Mouse (Mus musculus): Measurements from ENCODE around the gene Oosp1. TPM values are rescaled to one million over a fixed set of nuclear protein-coding genes. Genes with fewer than 3 reads are reported as not detected.

Gene Oosp1
- polyA plus RNA-seq, 1 experiment, result not detected

DNA sequence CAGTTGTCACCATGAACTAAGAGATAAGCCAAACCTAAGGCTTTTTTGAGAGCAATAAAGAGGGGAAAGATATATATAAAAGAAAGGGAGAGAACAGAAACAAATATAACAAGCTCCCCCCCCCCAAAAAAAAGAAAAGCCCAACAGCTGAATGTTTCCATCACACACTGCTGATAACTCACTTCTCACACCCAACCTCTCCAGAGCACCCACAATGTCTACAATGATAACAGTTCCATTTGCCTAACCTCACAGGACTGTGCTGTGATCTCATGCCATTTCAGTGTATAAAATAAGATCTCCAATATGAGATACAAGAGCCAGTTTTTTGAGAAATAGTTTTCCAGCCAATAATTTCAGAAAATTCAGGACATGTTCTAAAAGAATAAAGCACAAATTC lies 73.0 kb downstream of the Oosp1 start:
- DNase-seq (ENCODE audit: low spot score), result no peak

Other genes with a start within 250 kb of the Oosp1 start
- 5.0 TPM in 2 replicates for gene Ms4a4b, start 247.6 kb downstream of the Oosp1 start, polyA plus RNA-seq (2012; rRNA removed)
- 12.8 and 13.3 TPM in 2 replicates for gene Ms4a6c, start 221.8 kb downstream of the Oosp1 start, polyA plus RNA-seq (2012; rRNA removed)
- gene Gm8369, start 205.2 kb downstream of the Oosp1 start, polyA plus RNA-seq (2012; rRNA removed), result 0.69 and 0.70 TPM in 2 replicates
- 9.2 and 14.0 TPM in 2 replicates for gene Ms4a6b, start 174.6 kb downstream of the Oosp1 start, polyA plus RNA-seq (2012; rRNA removed)
- gene Ms4a4d, start 154.3 kb downstream of the Oosp1 start, polyA plus RNA-seq (2012; rRNA removed), result 45.9 and 47.7 TPM in 2 replicates
- gene Ms4a6d, start 86.3 kb downstream of the Oosp1 start, polyA plus RNA-seq (2012; rRNA removed), result 5.2 and 6.5 TPM in 2 replicates
- 0.19 and 0.21 TPM in 2 replicates for gene Ms4a2, start 67.4 kb downstream of the Oosp1 start, polyA plus RNA-seq (2012; rRNA removed)
- not detected in 2 replicates for gene Ms4a3, start 50.3 kb downstream of the Oosp1 start, polyA plus RNA-seq (2012; rRNA removed)
- gene Oosp2, start 30.6 kb downstream of the Oosp1 start, polyA plus RNA-seq (2012; rRNA removed), result not detected in 2 replicates
- not detected in 2 replicates for gene Oosp3, start 5.9 kb upstream of the Oosp1 start, polyA plus RNA-seq (2012; rRNA removed)
- not detected in 2 replicates for gene Gif, start 56.4 kb upstream of the Oosp1 start, polyA plus RNA-seq (2012; rRNA removed)
- gene Mrpl16, start 79.2 kb upstream of the Oosp1 start, polyA plus RNA-seq (2012; rRNA removed), result 32.9 and 33.0 TPM in 2 replicates
- 16.9 and 19.3 TPM in 2 replicates for gene Stx3, start 128.3 kb upstream of the Oosp1 start, polyA plus RNA-seq (2012; rRNA removed)
- 0.08 TPM in 1 of 2 replicates, not detected in the other for gene Olfr1417, start 148.1 kb upstream of the Oosp1 start, polyA plus RNA-seq (2012; rRNA removed)
- gene Olfr1418, start 169.9 kb upstream of the Oosp1 start, polyA plus RNA-seq (2012; rRNA removed), result not detected in 2 replicates
- 0.03 TPM in 1 of 2 replicates, not detected in the other for gene Olfr1419, start 184.0 kb upstream of the Oosp1 start, polyA plus RNA-seq (2012; rRNA removed)
- not detected in 2 replicates for gene Olfr1420, start 195.4 kb upstream of the Oosp1 start, polyA plus RNA-seq (2012; rRNA removed)
- gene Patl1, start 221.2 kb upstream of the Oosp1 start, polyA plus RNA-seq (2012; rRNA removed), result 17.4 and 18.4 TPM in 2 replicates